Mouse (Mus musculus): ENCODE results near the gene Ing2.

Ing2 gene

GRCm38 (mm10) chr8:47674140-47674776 lies 1.1 kb downstream of the Ing2 start:
- no peak for DNase-seq (ENCODE audit: low spot score)

GRCm38 (mm10) chr8:47673317-47674139 lies 1.8 kb downstream of the Ing2 start:
- DNase-seq (ENCODE audit: low spot score) = peak; percentile 80

- DNase-seq (ENCODE audit: low spot score) = no peak
Measured at GRCm38 (mm10) chr8:47664231-47664785, 11.0 kb downstream of the Ing2 start.

- no peak for DNase-seq (ENCODE audit: low spot score)
Measured at GRCm38 (mm10) chr8:47663201-47663600, 12.2 kb downstream of the Ing2 start.

- DNase-seq (ENCODE audit: low spot score) = no peak
Measured at GRCm38 (mm10) chr8:47662716-47663115, 12.6 kb downstream of the Ing2 start.

- no peak for DNase-seq (ENCODE audit: low spot score)
Measured at GRCm38 (mm10) chr8:47660394-47660793, 15.0 kb downstream of the Ing2 start.

GRCm38 (mm10) chr8:47659463-47659862 lies 15.9 kb downstream of the Ing2 start:
- DNase-seq (ENCODE audit: low spot score) = no peak

GRCm38 (mm10) chr8:47654406-47654805 lies 20.9 kb downstream of the Ing2 start:
- no peak for DNase-seq (ENCODE audit: low spot score)

- no peak for DNase-seq (ENCODE audit: low spot score)
Measured at GRCm38 (mm10) chr8:47652737-47653076, 22.6 kb downstream of the Ing2 start.

- no peak for DNase-seq (ENCODE audit: low spot score)
Measured at GRCm38 (mm10) chr8:47651913-47652736, 23.2 kb downstream of the Ing2 start.

- no peak for DNase-seq (ENCODE audit: low spot score)
Measured at GRCm38 (mm10) chr8:47650853-47651252, 24.5 kb downstream of the Ing2 start.

GRCm38 (mm10) chr8:47649551-47649950 lies 25.8 kb downstream of the Ing2 start:
- DNase-seq (ENCODE audit: low spot score) = no peak

- DNase-seq (ENCODE audit: low spot score) = no peak
Measured at GRCm38 (mm10) chr8:47642514-47643064, 32.8 kb downstream of the Ing2 start.

- no peak for DNase-seq (ENCODE audit: low spot score)
Measured at GRCm38 (mm10) chr8:47637152-47637551, 38.2 kb downstream of the Ing2 start.

- DNase-seq (ENCODE audit: low spot score) = no peak
Measured at GRCm38 (mm10) chr8:47636032-47636431, 39.3 kb downstream of the Ing2 start.

- DNase-seq (ENCODE audit: low spot score) = no peak
Measured at GRCm38 (mm10) chr8:47634791-47635341, 40.5 kb downstream of the Ing2 start.

- DNase-seq (ENCODE audit: low spot score) = no peak
Measured at GRCm38 (mm10) chr8:47621144-47621543, 54.2 kb downstream of the Ing2 start.
